Mouse (Mus musculus) liver, embryonic 13.5 days (tissue): ENCODE measurements around the gene Susd6. TPM values are rescaled to one million over a fixed set of nuclear protein-coding genes. Genes with fewer than 3 reads are reported as not detected.

ENCODE experiments used
- ATAC-seq: fragments of 200-750 bp; cut with Nextera tagmentation; 2 replicates; pipeline ENCODE4 v1.8.0; 2017; ENCODE audit warnings: low read depth, mild to moderate bottlenecking, moderate number of reproducible peaks, moderate library complexity
- DNase-seq: peaks from one replicate; pipeline ENCODE4 v3.0.0; 2022
- H3K27ac ChIP-seq: fragments of 300-500 bp; sonication (generic); 2 replicates; pipeline ENCODE4 v1.5.1; 2015; ENCODE audit warnings: moderate library complexity, mild to moderate bottlenecking, inconsistent platforms
- H3K27me3 ChIP-seq: fragments of 300-500 bp; sonication (generic); 2 replicates; pipeline ENCODE4 v1.6.1; 2015; ENCODE audit warnings: mild to moderate bottlenecking, inconsistent platforms
- H3K36me3 ChIP-seq: fragments of 300-500 bp; sonication (generic); 2 replicates; pipeline ENCODE4 v1.6.1; 2015; ENCODE audit warnings: mild to moderate bottlenecking, inconsistent platforms
- H3K4me1 ChIP-seq: fragments of 300-500 bp; sonication (generic); replicated peaks from 2 replicates; pipeline ENCODE4 v1.6.1; 2015; ENCODE audit warnings: inconsistent platforms
- H3K4me2 ChIP-seq: fragments of 300-500 bp; sonication (generic); 2 replicates; pipeline ENCODE4 v1.6.1; 2015; ENCODE audit warnings: inconsistent platforms, mild to moderate bottlenecking, moderate library complexity
- H3K4me3 ChIP-seq: fragments of 300-500 bp; sonication (generic); replicated peaks from 2 replicates; pipeline ENCODE4 v1.5.1; 2015; ENCODE audit warnings: mild to moderate bottlenecking, inconsistent platforms
- H3K9ac ChIP-seq: fragments of 300-500 bp; sonication (generic); 2 replicates; pipeline ENCODE4 v1.6.1; 2015; ENCODE audit warnings: mild to moderate bottlenecking, inconsistent platforms
- H3K9me3 ChIP-seq: fragments of 300-500 bp; sonication (generic); replicated peaks from 2 replicates; pipeline ENCODE4 v1.6.1; 2016; ENCODE audit warnings: inconsistent platforms
- WGBS: fragments of 180-500 bp; shearing (Covaris S2); methylation state at CpG from one replicate; pipeline ENCODE4 v1.1.7; 2015; ENCODE audit not compliant: insufficient replicate concordance; 5-methylcytosine and 5-hydroxymethylcytosine counted together
- polyA plus RNA-seq: library from polyadenylated mRNA; unstranded; fragments of >200 nt; fragmentation: Nextera tagmentation; extraction: Ambion mirVana; gene quantifications from 2 replicates; pipeline ENCODE4 v1.2.1, GENCODE M21; 2015

Susd6 gene
- polyA plus RNA-seq, 1 experiment from 2014 or later: 9.4 TPM

- DNase-seq: no peak
- no peak overlapping the region for H3K4me3 ChIP-seq
- H3K4me2 ChIP-seq: no peak overlapping the region
- H3K27me3 ChIP-seq: no peaks in the 10 kb centered on the region
- no peak for ATAC-seq
- H3K9me3 ChIP-seq: no peaks in the 10 kb centered on the region
- 71% methylated on average over 4 of the region's 4 CpGs for WGBS
- H3K36me3 ChIP-seq: peaks cover 65% of the 10 kb centered on the region
- 0 out of 2 replicates have a peak, but pooled peaks cover 2% of the 10 kb centered on the region for H3K4me1 ChIP-seq
- H3K27ac ChIP-seq: no peak overlapping the region
- no peak overlapping the region for H3K9ac ChIP-seq
Observed at GRCm38 (mm10) chr12:80879267-80879666, 89.0 kb downstream of the Susd6 start.

GRCm38 (mm10) chr12:80881121-80881520 lies 90.8 kb downstream of the Susd6 start:
- Histone ChIP-seq H3K4me2 (no peak overlapping the region), H3K36me3 (peaks cover 47% of the 10 kb centered on the region), H3K27ac (no peak overlapping the region), H3K9me3 (no peaks in the 10 kb centered on the region), H3K27me3 (no peaks in the 10 kb centered on the region), H3K9ac (no peak overlapping the region), H3K4me1 (peaks cover 16% of the 10 kb centered on the region), H3K4me3 (no peak overlapping the region)
- no peak for DNase-seq
- 81% methylated on average over 3 of the region's 3 CpGs for WGBS
- ATAC-seq: no peak

GRCm38 (mm10) chr12:80883278-80883677 lies 93.0 kb downstream of the Susd6 start:
- 73% methylated on average over 3 of the region's 3 CpGs for WGBS
- no peaks in the 10 kb centered on the region for H3K9me3 ChIP-seq
- H3K4me3 ChIP-seq: no peak overlapping the region
- H3K4me2 ChIP-seq: no peak overlapping the region
- H3K27me3 ChIP-seq: no peaks in the 10 kb centered on the region
- no peak overlapping the region for H3K27ac ChIP-seq
- peaks cover 25% of the 10 kb centered on the region for H3K36me3 ChIP-seq
- ATAC-seq (no peak), DNase-seq (no peak)
- H3K4me1 ChIP-seq: peaks cover 21% of the 10 kb centered on the region
- H3K9ac ChIP-seq: no peak overlapping the region

- Histone ChIP-seq H3K4me3 (no peak overlapping the region), H3K9ac (no peak overlapping the region), H3K36me3 (peaks cover 19% of the 10 kb centered on the region; the same call in 1 of the 2 replicates), H3K27ac (no peak overlapping the region), H3K4me2 (no peak overlapping the region), H3K27me3 (no peaks in the 10 kb centered on the region), H3K4me1 (peaks cover 21% of the 10 kb centered on the region), H3K9me3 (no peaks in the 10 kb centered on the region)
- WGBS: 56% methylated on average over 5 of the region's 5 CpGs
- DNase-seq: no peak
- no peak for ATAC-seq
Observed at GRCm38 (mm10) chr12:80883881-80884280, 93.6 kb downstream of the Susd6 start.

GRCm38 (mm10) chr12:80885301-80886288 lies 95.3 kb downstream of the Susd6 start:
- H3K27ac ChIP-seq: no peak overlapping the region

GRCm38 (mm10) chr12:80887036-80887435 lies 96.7 kb downstream of the Susd6 start:
- H3K9me3 ChIP-seq: peaks cover 4% of the 10 kb centered on the region
- no peaks in the 10 kb centered on the region for H3K36me3 ChIP-seq
- DNase-seq (no peak), ATAC-seq (peak; percentile 56; the same call in 1 of the 2 replicates)
- H3K4me1 ChIP-seq: peaks cover 23% of the 10 kb centered on the region
- H3K27ac ChIP-seq: peak overlapping the region; percentile 41; the same call in 1 of the 2 replicates
- no peak overlapping the region for H3K9ac ChIP-seq
- WGBS: 36% methylated on average over 2 of the region's 2 CpGs
- 0 out of 2 replicates have a peak overlapping the region, but pooled peaks have one; percentile 8 for H3K4me2 ChIP-seq
- H3K27me3 ChIP-seq: no peaks in the 10 kb centered on the region
- no peak overlapping the region for H3K4me3 ChIP-seq

More at GRCm38 (mm10) chr12:80885301-80886288, 95.3 kb downstream of the Susd6 start:
- 18% methylated on average over 15 of the region's 15 CpGs for WGBS
- Histone ChIP-seq H3K4me1 (peaks cover 23% of the 10 kb centered on the region), H3K36me3 (peaks cover 4% of the 10 kb centered on the region; the same call in 1 of the 2 replicates), H3K9ac (no peak overlapping the region), H3K9me3 (peaks cover 4% of the 10 kb centered on the region), H3K27me3 (no peaks in the 10 kb centered on the region), H3K4me2 (peak overlapping the region; percentile 41), H3K4me3 (0 out of 2 replicates have a peak overlapping the region, but pooled peaks have one; percentile 10)
- DNase-seq (no peak), ATAC-seq (peak; percentile 67)

- H3K27ac ChIP-seq: no peak overlapping the region
- no peak overlapping the region for H3K9ac ChIP-seq
- peaks cover 21% of the 10 kb centered on the region for H3K4me1 ChIP-seq
- peaks cover 4% of the 10 kb centered on the region for H3K9me3 ChIP-seq
- DNase-seq: no peak
- no peak overlapping the region for H3K4me2 ChIP-seq
- WGBS: 87% methylated on average over 3 of the region's 3 CpGs
- no peaks in the 10 kb centered on the region for H3K36me3 ChIP-seq
- no peak overlapping the region for H3K4me3 ChIP-seq
- H3K27me3 ChIP-seq: no peaks in the 10 kb centered on the region
- ATAC-seq: no peak
Observed at GRCm38 (mm10) chr12:80889331-80889730, 99.0 kb downstream of the Susd6 start.

GRCm38 (mm10) chr12:80891074-80891473 lies 100.8 kb downstream of the Susd6 start:
- H3K4me3 ChIP-seq: no peak overlapping the region
- H3K36me3 ChIP-seq: no peaks in the 10 kb centered on the region
- ATAC-seq: 0 out of 2 replicates have a peak, but pooled peaks have one; percentile 20
- no peak for DNase-seq
- H3K27ac ChIP-seq: no peak overlapping the region
- peaks cover 7% of the 10 kb centered on the region; the same call in 1 of the 2 replicates for H3K4me1 ChIP-seq
- peaks cover 4% of the 10 kb centered on the region for H3K9me3 ChIP-seq
- no peak overlapping the region for H3K4me2 ChIP-seq
- no peak overlapping the region for H3K9ac ChIP-seq
- H3K27me3 ChIP-seq: no peaks in the 10 kb centered on the region
- 77% methylated on average over 2 of the region's 2 CpGs for WGBS

- Histone ChIP-seq H3K9me3 (peaks cover 4% of the 10 kb centered on the region), H3K27me3 (no peaks in the 10 kb centered on the region), H3K27ac (no peak overlapping the region), H3K36me3 (no peaks in the 10 kb centered on the region), H3K9ac (no peak overlapping the region), H3K4me1 (0 out of 2 replicates have a peak, but pooled peaks cover 2% of the 10 kb centered on the region), H3K4me2 (no peak overlapping the region), H3K4me3 (no peak overlapping the region)
- DNase-seq: no peak
- ATAC-seq: no peak
- 83% methylated on average over 18 of the region's 18 CpGs for WGBS
Observed at GRCm38 (mm10) chr12:80893720-80894494, 103.6 kb downstream of the Susd6 start.

GRCm38 (mm10) chr12:80894973-80895570 lies 104.8 kb downstream of the Susd6 start:
- Histone ChIP-seq H3K4me2 (peak overlapping the region; percentile 2; the same call in 1 of the 2 replicates), H3K36me3 (no peaks in the 10 kb centered on the region), H3K27me3 (no peaks in the 10 kb centered on the region), H3K4me3 (no peak overlapping the region), H3K4me1 (0 out of 2 replicates have a peak, but pooled peaks cover 2% of the 10 kb centered on the region), H3K9me3 (no peaks in the 10 kb centered on the region), H3K9ac (no peak overlapping the region), H3K27ac (no peak overlapping the region)
- peak; percentile 78 for ATAC-seq
- DNase-seq: peak; percentile 42
- 16% methylated on average over 19 of the region's 19 CpGs for whole genome bisulfite sequencing
